Mouse (Mus musculus): Measurements from ENCODE around the gene Atp2c1. TPM values are rescaled to one million over a fixed set of nuclear protein-coding genes. Genes with fewer than 3 reads are reported as not detected.

Gene Atp2c1
- 100 to 1,000 TPM in 1 of 2 experiments, 10 to 100 TPM in 1; 82.3 to 121 TPM for polyA plus RNA-seq (2017; shearing (Covaris generic))

GRCm38 (mm10) chr9:105527219-105527618 lies at the start of gene Atp2c1:
Gene Atp2c1, minus strand, starts transcription at chr9:105527319.

GRCm38 (mm10) chr9:105395218-105395627 lies 131.9 kb downstream of the Atp2c1 start, which contains the start of the genes Aste1 and Nek11:
Gene Aste1, plus strand, starts transcription at chr9:105395392.
Gene Nek11, minus strand, starts transcription at chr9:105395524.

Other genes starting within 250 kb of the Atp2c1 start
- 10 to 100 TPM; 24.4 to 27.4 TPM for gene Aste1, start 131.9 kb downstream of the Atp2c1 start, polyA plus RNA-seq (2017; shearing (Covaris generic))
- under 1 TPM; 0.19 to 0.73 TPM for gene Nek11, start 131.8 kb downstream of the Atp2c1 start, polyA plus RNA-seq (2017; shearing (Covaris generic))
- gene Pik3r4, start 115.7 kb upstream of the Atp2c1 start, polyA plus RNA-seq (2017; shearing (Covaris generic)), result 10 to 100 TPM; 34.4 to 35.8 TPM

Measured in inflammation-experienced regulatory T-cells (primary cell).